ENCODE assay signal across 8 mouse cellular contexts in the genomic region with DNA sequence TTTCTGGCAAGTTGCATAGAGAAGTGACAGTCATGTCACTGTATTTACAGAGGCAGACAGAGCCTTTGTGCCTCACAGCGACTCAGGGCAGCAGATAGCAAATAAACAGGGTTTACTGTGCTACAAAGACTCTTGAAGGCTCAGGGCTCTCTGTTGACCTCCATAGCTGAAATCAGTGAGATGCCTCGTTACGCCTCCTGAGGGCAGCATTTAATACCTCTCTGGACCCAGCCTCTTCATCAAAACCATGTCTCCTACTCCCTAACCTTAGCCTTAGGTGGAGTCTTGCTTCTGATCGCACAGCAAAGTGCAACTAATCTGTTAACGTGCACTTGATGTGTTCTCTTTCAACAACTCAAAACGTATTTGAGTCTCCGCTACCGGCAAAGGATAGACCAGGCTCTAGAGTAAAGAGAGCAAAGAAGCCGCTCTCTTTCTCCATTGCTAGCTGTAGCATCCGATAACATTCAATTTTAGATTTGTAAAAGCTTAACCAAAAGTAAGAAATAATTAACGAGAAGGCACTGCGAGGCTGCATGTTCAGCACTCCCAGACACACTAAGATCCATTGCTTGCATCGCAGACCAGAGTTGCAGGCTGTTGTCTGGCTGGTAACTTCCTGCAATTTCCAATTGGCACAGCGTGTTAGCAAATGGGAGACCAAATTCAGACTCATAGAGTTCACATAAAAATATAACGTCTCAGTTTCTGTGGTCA.
DNase-seq lines count a peak whose midpoint lies in the region; ATAC-seq lines count a peak whose summit lies in the region.

No protein-coding gene starts in this region.

- H3K4me3 ChIP-seq in forebrain, embryonic 11.5 days (ENCODE audit: low read depth, low read length), result no peak overlapping the region
- H3K4me3 ChIP-seq in forebrain, embryonic 12.5 days (replicated peaks), result no peak overlapping the region
- no peak overlapping the region for H3K4me3 ChIP-seq in neural tube, embryonic 15.5 days (replicated peaks)

- no peaks in the 10 kb centered on the region for H3K9me3 ChIP-seq in forebrain, embryonic 11.5 days (ENCODE audit: control insufficient read depth, low read length)
- H3K9me3 ChIP-seq in forebrain, embryonic 12.5 days, result no peaks in the 10 kb centered on the region
- H3K9me3 ChIP-seq in neural tube, embryonic 15.5 days (replicated peaks), result no peaks in the 10 kb centered on the region

- no peak overlapping the region for H3K4me2 ChIP-seq in forebrain, embryonic 11.5 days (ENCODE audit: low read depth, low read length, severe bottlenecking)
- H3K4me2 ChIP-seq in forebrain, embryonic 12.5 days, result no peak overlapping the region
- H3K4me2 ChIP-seq in neural tube, embryonic 15.5 days, result no peak overlapping the region

- no peak for ATAC-seq in forebrain, embryonic 11.5 days (replicated peaks; ENCODE audit: low FRiP score)
- no peak for ATAC-seq in forebrain, embryonic 12.5 days (ENCODE audit: low FRiP score)
- ATAC-seq in neural tube, embryonic 15.5 days (ENCODE audit: low FRiP score), result no peak

- DNase-seq in forebrain, embryonic 11.5 days (ENCODE audit: low spot score), result peak; percentile 58
- DNase-seq in neural tube, embryonic 10.5 days (ENCODE audit: extremely low spot score, low spot score), result peak; percentile 25
- DNase-seq in cerebellum, adult 9-10 months, result peak; percentile 46
- DNase-seq in heart, postnatal 4 days, result peak; percentile 57
- peak; percentile 59 for DNase-seq in lung, postnatal 10 days
- peak; percentile 38 for DNase-seq in yolk sac, embryonic 10.5 days (ENCODE audit: low spot score)

- H3K36me3 ChIP-seq in forebrain, embryonic 11.5 days (ENCODE audit: control insufficient read depth, insufficient read depth, low read length), result no peaks in the 10 kb centered on the region
- H3K36me3 ChIP-seq in forebrain, embryonic 12.5 days (replicated peaks), result no peaks in the 10 kb centered on the region
- no peaks in the 10 kb centered on the region for H3K36me3 ChIP-seq in neural tube, embryonic 15.5 days

- H3K27me3 ChIP-seq in forebrain, embryonic 11.5 days (ENCODE audit: control insufficient read depth, insufficient read depth, low read length), result no peaks in the 10 kb centered on the region
- H3K27me3 ChIP-seq in forebrain, embryonic 12.5 days, result no peaks in the 10 kb centered on the region
- H3K27me3 ChIP-seq in neural tube, embryonic 15.5 days (replicated peaks), result no peaks in the 10 kb centered on the region

- no peak overlapping the region for H3K27ac ChIP-seq in forebrain, embryonic 11.5 days (ENCODE audit: low read depth, low read length)
- no peak overlapping the region for H3K27ac ChIP-seq in forebrain, embryonic 12.5 days
- no peak overlapping the region for H3K27ac ChIP-seq in neural tube, embryonic 15.5 days (replicated peaks)

- no peaks in the 10 kb centered on the region for H3K4me1 ChIP-seq in forebrain, embryonic 11.5 days (replicated peaks; ENCODE audit: control insufficient read depth, insufficient read depth, low read length)
- no peaks in the 10 kb centered on the region; the same call in 1 of the 2 replicates for H3K4me1 ChIP-seq in forebrain, embryonic 12.5 days
- H3K4me1 ChIP-seq in neural tube, embryonic 15.5 days, result no peaks in the 10 kb centered on the region

- H3K9ac ChIP-seq in forebrain, embryonic 11.5 days (ENCODE audit: low read length), result no peak overlapping the region
- no peak overlapping the region for H3K9ac ChIP-seq in forebrain, embryonic 12.5 days
- no peak overlapping the region for H3K9ac ChIP-seq in neural tube, embryonic 15.5 days (replicated peaks)

- WGBS in forebrain, embryonic 11.5 days, result 60% methylated on average over 15 of the region's 15 CpGs
- 58% methylated on average over 15 of the region's 15 CpGs for WGBS in forebrain, embryonic 12.5 days
- 63% methylated on average over 15 of the region's 15 CpGs for WGBS in neural tube, embryonic 15.5 days
